Mouse (Mus musculus) CH12.LX (cell line): ENCODE measurements around the gene Zbtb25. TPM values are rescaled to one million over a fixed set of nuclear protein-coding genes. Genes with fewer than 3 reads are reported as not detected.

Source experiments
- DNase-seq: peaks from one replicate; pipeline ENCODE4 v3.0.0-alpha.2; 2013; ENCODE audit errors: extremely low read depth
- H3K27ac ChIP-seq: 2 replicates; pipeline ENCODE4 v1.5.1; 2012; ENCODE audit warnings: low read depth, mild to moderate bottlenecking, control low read depth, moderate library complexity; ENCODE audit not compliant: insufficient read depth
- H3K27me3 ChIP-seq: replicated peaks from 2 replicates; pipeline ENCODE3; 2012; ENCODE audit warnings: inconsistent platforms
- H3K36me3 ChIP-seq, 2 experiments: replicated peaks in 1 of 2; 2 replicates each; pipeline versions ENCODE3 to v1.6.1; 2012; ENCODE audit warnings: inconsistent platforms in 1 of 2, low read length in 1 of 2, mild to moderate bottlenecking in 1 of 2, mixed read lengths in 1 of 2, moderate library complexity in 1 of 2; ENCODE audit not compliant: control insufficient read depth in 1 of 2, insufficient read depth in 1 of 2
- H3K4me1 ChIP-seq, 2 experiments: 2 replicates each; pipeline ENCODE4 v1.6.1; 2012; ENCODE audit warnings: inconsistent platforms in 1 of 2, moderate library complexity in 1 of 2; ENCODE audit not compliant: insufficient read depth in 2 of 2, control insufficient read depth in 1 of 2
- H3K4me2 ChIP-seq: 2 replicates; pipeline ENCODE4 v1.6.1; 2012; ENCODE audit warnings: low read depth, mild to moderate bottlenecking, control low read depth; ENCODE audit not compliant: poor library complexity, insufficient read depth, severe bottlenecking
- H3K4me3 ChIP-seq, 3 experiments: fragments of 150-350 bp in 1 of 3; sonication (generic) in 1 of 3; replicated peaks in 1 of 3; 2 replicates each; pipeline versions ENCODE3 to v1.5.1; 2011 to 2012; ENCODE audit warnings: low read depth in 2 of 3, low read length in 2 of 3, mild to moderate bottlenecking in 2 of 3, moderate library complexity in 2 of 3, control low read depth in 1 of 3, improper control_type of control experiment in 1 of 3, inconsistent platforms in 1 of 3, mixed read lengths in 1 of 3; ENCODE audit not compliant: poor library complexity in 1 of 3
- H3K79me2 ChIP-seq: replicated peaks from 2 replicates; pipeline ENCODE4 v1.6.1; 2012; ENCODE audit warnings: mild to moderate bottlenecking, moderate library complexity; ENCODE audit not compliant: control insufficient read depth, poor library complexity, insufficient read depth, severe bottlenecking; ENCODE audit errors: extremely low read depth
- H3K9ac ChIP-seq: 2 replicates; pipeline ENCODE4 v1.6.1; 2012; ENCODE audit warnings: low read depth, mild to moderate bottlenecking, control low read depth, moderate library complexity; ENCODE audit not compliant: insufficient read depth
- H3K9me3 ChIP-seq: replicated peaks from 2 replicates; pipeline ENCODE3; 2012; ENCODE audit warnings: low read length, inconsistent platforms, mixed read lengths
- BHLHE40 ChIP-seq: IDR thresholded peaks from 2 replicates; pipeline ENCODE4 v1.6.1; 2011; ENCODE audit warnings: mild to moderate bottlenecking, low read depth, low read length, improper control_type of control experiment
- CHD1 ChIP-seq: IDR thresholded peaks from 2 replicates; pipeline ENCODE4 v1.6.1; 2012; ENCODE audit warnings: low read depth, low read length, improper control_type of control experiment, inconsistent platforms
- CTCF ChIP-seq, 2 experiments: IDR thresholded peaks in 1 of 2; conservative IDR thresholded peaks in 1 of 2; 2 replicates each; pipeline ENCODE4 v1.5.1; 2011 to 2012; ENCODE audit warnings: low read depth in 2 of 2, low read length in 2 of 2, improper control_type of control experiment in 1 of 2, inconsistent platforms in 1 of 2, mild to moderate bottlenecking in 1 of 2, moderate library complexity in 1 of 2
- E2F4 ChIP-seq: IDR thresholded peaks from 2 replicates; pipeline ENCODE4 v1.6.1; 2011; ENCODE audit warnings: low read depth, low read length, improper control_type of control experiment; ENCODE audit not compliant: insufficient replicate concordance
- ETS1 ChIP-seq: conservative IDR thresholded peaks from 2 replicates; pipeline ENCODE4 v1.6.1; 2012; ENCODE audit warnings: low read depth, mild to moderate bottlenecking, inconsistent platforms, low read length, improper control_type of control experiment, moderate library complexity
- JUN ChIP-seq: IDR thresholded peaks from 2 replicates; pipeline ENCODE4 v1.6.1; 2011; ENCODE audit warnings: low read depth, mild to moderate bottlenecking, low read length, improper control_type of control experiment, moderate library complexity; ENCODE audit not compliant: insufficient read depth
- JUND ChIP-seq: conservative IDR thresholded peaks from 2 replicates; pipeline ENCODE4 v1.6.1; 2011; ENCODE audit warnings: low read depth, low read length, improper control_type of control experiment
- MAFK ChIP-seq: IDR thresholded peaks from 2 replicates; pipeline ENCODE4 v1.6.1; 2011; ENCODE audit warnings: low read length, improper control_type of control experiment; ENCODE audit not compliant: insufficient replicate concordance
- MAZ ChIP-seq: IDR thresholded peaks from 2 replicates; pipeline ENCODE4 v1.6.1; 2012; ENCODE audit warnings: low read depth, mild to moderate bottlenecking, inconsistent platforms, low read length, improper control_type of control experiment, moderate library complexity
- MEF2A ChIP-seq: IDR thresholded peaks from 2 replicates; pipeline ENCODE4 v1.6.1; 2014; ENCODE audit warnings: low read depth, mild to moderate bottlenecking, inconsistent platforms, low read length, improper control_type of control experiment, borderline replicate concordance
- MYC ChIP-seq: IDR thresholded peaks from 2 replicates; pipeline ENCODE4 v1.6.1; 2011; ENCODE audit warnings: low read depth, mild to moderate bottlenecking, improper control_type of control experiment, low read length
- NELFE ChIP-seq: IDR thresholded peaks from 2 replicates; pipeline ENCODE4 v1.6.1; 2011; ENCODE audit warnings: low read depth, low read length, improper control_type of control experiment
- PAX5 ChIP-seq: IDR thresholded peaks from 2 replicates; pipeline ENCODE4 v1.6.1; 2012; ENCODE audit warnings: low read length, inconsistent platforms, mixed read lengths
- POLR2A ChIP-seq: IDR thresholded peaks from 2 replicates; pipeline ENCODE4 v1.6.1; 2011; ENCODE audit warnings: low read depth, mild to moderate bottlenecking, improper control_type of control experiment, low read length
- POLR2AphosphoS2 ChIP-seq: IDR thresholded peaks from 2 replicates; pipeline ENCODE4 v1.6.1; 2011; ENCODE audit warnings: low read depth, low read length, improper control_type of control experiment
- RAD21 ChIP-seq: IDR thresholded peaks from 2 replicates; pipeline ENCODE4 v1.6.1; 2011; ENCODE audit warnings: low read depth, mild to moderate bottlenecking, low read length, improper control_type of control experiment, moderate library complexity
- RCOR1 ChIP-seq: conservative IDR thresholded peaks from 2 replicates; pipeline ENCODE4 v1.6.1; 2012; ENCODE audit warnings: low read depth, mild to moderate bottlenecking, inconsistent platforms, low read length, improper control_type of control experiment
- SIN3A ChIP-seq: IDR thresholded peaks from 2 replicates; pipeline ENCODE4 v1.6.1; 2012; ENCODE audit warnings: low read length, improper control_type of control experiment, inconsistent platforms
- TBP ChIP-seq: conservative IDR thresholded peaks from 2 replicates; pipeline ENCODE4 v1.6.1; 2011; ENCODE audit warnings: low read depth, low read length, improper control_type of control experiment
- TCF12 ChIP-seq: IDR thresholded peaks from 2 replicates; pipeline ENCODE4 v1.6.1; 2014; ENCODE audit warnings: low read depth, mild to moderate bottlenecking, inconsistent platforms, low read length, improper control_type of control experiment
- UBTF ChIP-seq: IDR thresholded peaks from 2 replicates; pipeline ENCODE4 v1.6.1; 2012; ENCODE audit warnings: low read depth, mild to moderate bottlenecking, inconsistent platforms, low read length, improper control_type of control experiment, moderate library complexity
- USF1 ChIP-seq: IDR thresholded peaks from 2 replicates; pipeline ENCODE4 v1.6.1; 2014; ENCODE audit warnings: low read depth, mild to moderate bottlenecking, inconsistent platforms, low read length, improper control_type of control experiment
- USF2 ChIP-seq: conservative IDR thresholded peaks from 2 replicates; pipeline ENCODE4 v1.6.1; 2011; ENCODE audit warnings: low read depth, low read length, improper control_type of control experiment
- ZC3H11A ChIP-seq: IDR thresholded peaks from 2 replicates; pipeline ENCODE4 v1.6.1; 2012; ENCODE audit warnings: low read depth, mild to moderate bottlenecking, inconsistent platforms, low read length, improper control_type of control experiment
- ZKSCAN1 ChIP-seq: IDR thresholded peaks from 2 replicates; pipeline ENCODE4 v1.6.1; 2012; ENCODE audit warnings: low read depth, inconsistent platforms, low read length, improper control_type of control experiment, borderline replicate concordance
- dilution Hi-C: fragments of 300-500 bp; cut with MboI; formaldehyde crosslinking; loops from 2 replicates; pipeline ENCODE4 v1.14.3; 2020; ENCODE audit warnings: low sequenced_read_pairs; ENCODE audit not compliant: extremely low pct_unique_long_range_greater_than_20kb, extremely low pct_ligation_motif_present
- in situ Hi-C: fragments of 300-500 bp; cut with MboI; formaldehyde crosslinking; loops from 3 replicates; pipeline ENCODE4 v1.14.3; 2019; ENCODE audit warnings: low sequenced_read_pairs, low pct_ligation_motif_present, low pct_unique_long_range_greater_than_20kb, mixed read lengths
- polyA plus RNA-seq: library from polyadenylated mRNA; unstranded; fragments of >175 nt; gene quantifications from 2 replicates; pipeline ENCODE4 v1.2.1, GENCODE M21; 2012; ENCODE audit warnings: low read depth; ENCODE audit not compliant: insufficient read length
- total RNA-seq, 2 experiments: library from RNA; depleted of rRNA; stranded (reverse); fragments of 300-350 nt in 1 of 2; fragments of >200 nt in 1 of 2; gene quantifications; 2 replicates each; pipeline ENCODE4 v1.2.3; 2012 to 2014

The Zbtb25 gene
- total and polyA plus RNA-seq, 3 experiments = 7.2 to 18.7 (median 7.3) TPM

DNA sequence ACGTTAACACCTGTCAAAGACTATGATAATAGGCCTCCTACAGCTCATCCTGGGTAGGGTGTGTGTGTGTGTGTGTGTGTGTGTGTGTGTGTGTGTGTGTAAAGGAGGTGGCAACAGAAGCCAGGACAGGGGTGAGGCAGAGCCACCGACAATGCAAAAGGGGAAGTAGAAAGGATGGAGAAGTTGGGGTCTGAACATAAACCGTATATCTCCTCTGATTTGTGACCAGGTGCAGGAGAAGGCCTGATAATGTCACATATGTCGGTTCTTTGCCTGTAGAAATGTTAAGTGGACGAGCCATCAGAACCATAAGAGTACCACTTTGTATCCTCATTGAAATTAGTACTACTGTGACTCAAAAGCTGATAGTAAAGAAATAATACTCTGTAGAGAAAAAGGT lies 35.7 kb downstream of the Zbtb25 start:
- TF ChIP-seq ETS1 = no peak
- no peak for TF ChIP-seq TBP
- no peak for TF ChIP-seq CHD1
- TF ChIP-seq UBTF = no peak
- TF ChIP-seq MEF2A = no peak
- no peak for TF ChIP-seq MYC
- TF ChIP-seq POLR2AphosphoS2 = no peak
- no peak for TF ChIP-seq MAZ
- no peak for TF ChIP-seq JUND
- TF ChIP-seq USF2 = no peak
- TF ChIP-seq MAFK = no peak
- no peak for TF ChIP-seq JUN
- no peak for TF ChIP-seq E2F4
- no peak for TF ChIP-seq RCOR1
- no peak for TF ChIP-seq ZC3H11A
- TF ChIP-seq RAD21 = no peak
- peaks cover 5 to 25% of the 10 kb centered on the region in 2 experiments for H3K36me3 ChIP-seq
- no peak overlapping the region for H3K4me3 ChIP-seq
- H3K27me3 ChIP-seq = no peaks in the 10 kb centered on the region
- no peak for DNase-seq
- no peak overlapping the region for H3K27ac ChIP-seq
- no peak overlapping the region for H3K4me2 ChIP-seq
- peaks cover 5 to 8% of the 10 kb centered on the region in 2 experiments; a peak in 2 of 4 replicates for H3K4me1 ChIP-seq
- no peak overlapping the region for H3K9ac ChIP-seq
- H3K9me3 ChIP-seq = no peaks in the 10 kb centered on the region
- in situ Hi-C loops = loop anchor here (5.0 to 25.0 kb wide), 3 partner anchors 36 to 321 kb away; no protein-coding TSS in a partner anchor
- dilution Hi-C loops = no loop called here
- no peaks in the 10 kb centered on the region for H3K79me2 ChIP-seq

DNA sequence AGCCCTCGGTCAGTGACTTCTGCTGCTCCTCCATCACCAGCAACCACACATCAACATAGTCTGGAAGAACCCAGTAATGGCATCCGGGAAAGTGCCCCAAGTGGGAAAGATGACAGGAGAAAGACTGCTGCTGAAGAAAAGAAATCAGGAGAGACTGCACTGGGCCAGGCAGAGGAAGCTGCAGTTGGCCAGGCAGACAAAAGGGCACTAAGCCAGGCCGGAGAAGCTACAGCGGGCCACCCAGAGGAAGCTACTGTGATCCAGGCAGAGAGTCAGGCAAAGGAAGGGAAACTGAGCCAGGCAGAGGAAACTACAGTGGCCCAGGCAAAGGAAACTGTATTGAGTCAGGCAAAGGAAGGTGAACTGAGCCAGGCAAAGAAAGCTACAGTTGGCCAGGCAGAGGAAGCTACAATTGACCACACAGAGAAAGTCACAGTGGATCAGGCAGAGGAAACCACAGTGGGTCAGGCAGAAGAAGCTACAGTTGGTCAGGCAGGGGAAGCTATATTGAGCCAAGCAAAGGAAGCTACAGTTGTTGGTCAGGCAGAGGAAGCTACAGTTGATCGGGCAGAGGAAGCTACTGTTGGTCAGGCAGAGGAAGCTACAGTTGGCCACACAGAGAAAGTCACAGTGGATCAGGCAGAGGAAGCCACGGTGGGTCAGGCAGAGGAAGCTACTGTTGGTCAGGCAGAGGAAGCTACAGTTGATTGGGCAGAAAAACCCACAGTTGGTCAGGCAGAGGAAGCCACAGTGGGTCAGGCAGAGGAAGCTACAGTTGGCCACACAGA lies 40.6 kb downstream of the Zbtb25 start:
- no peak overlapping the region for H3K4me3 ChIP-seq
- dilution Hi-C loops = no loop called here
- H3K79me2 ChIP-seq = no peaks in the 10 kb centered on the region
- H3K36me3 ChIP-seq = peaks cover 10 to 64% of the 10 kb centered on the region in 2 experiments
- no peak overlapping the region for H3K4me2 ChIP-seq
- H3K9me3 ChIP-seq = no peaks in the 10 kb centered on the region
- TF ChIP-seq JUN (no peak), TCF12 (no peak), ZKSCAN1 (no peak), USF2 (no peak), NELFE (no peak), USF1 (no peak), PAX5 (no peak), SIN3A (no peak), BHLHE40 (no peak), CTCF (conservative IDR thresholded peaks at IDR 0.05 in 1 of 2, IDR thresholded peaks at IDR 0.05 in 1 of 2; ENCODE audit: low read depth in 2 of 2, low read length in 2 of 2) (no peak), POLR2A (no peak)
- no peaks in the 10 kb centered on the region for H3K27me3 ChIP-seq
- no peak overlapping the region for H3K9ac ChIP-seq
- H3K4me1 ChIP-seq = peaks cover 6 to 16% of the 10 kb centered on the region in 2 experiments; a peak in 2 of 4 replicates
- DNase-seq = no peak
- H3K27ac ChIP-seq = peak overlapping the region; percentile 24
- in situ Hi-C loops = loop anchor here (5.0 to 25.0 kb wide), 2 partner anchors 131 to 316 kb away; no protein-coding TSS in a partner anchor
